Mouse (Mus musculus): ENCODE measurements around the gene Gng8.

Gng8 gene

GRCm38 (mm10) chr7:16907842-16908241, 16.3 kb downstream of the Gng8 start:
- DNase-seq (ENCODE audit: low read depth, low spot score): no peak

- no peak for DNase-seq (ENCODE audit: low read depth, low spot score)
These were observed 16.8 kb downstream of the Gng8 start for GRCm38 (mm10) chr7:16908367-16908766.

GRCm38 (mm10) chr7:16908859-16909258, 17.3 kb downstream of the Gng8 start:
- DNase-seq (ENCODE audit: low read depth, low spot score): no peak

- DNase-seq (ENCODE audit: low read depth, low spot score): no peak
These were observed 18.3 kb downstream of the Gng8 start for GRCm38 (mm10) chr7:16909909-16910308.

GRCm38 (mm10) chr7:16911904-16912303, 20.3 kb downstream of the Gng8 start:
- no peak for DNase-seq (ENCODE audit: low read depth, low spot score)

GRCm38 (mm10) chr7:16912360-16912759, 20.8 kb downstream of the Gng8 start:
- no peak for DNase-seq (ENCODE audit: low read depth, low spot score)

- DNase-seq (ENCODE audit: low read depth, low spot score): no peak
These were observed 22.3 kb downstream of the Gng8 start for GRCm38 (mm10) chr7:16913806-16914452.

- no peak for DNase-seq (ENCODE audit: low read depth, low spot score)
These were observed 23.1 kb downstream of the Gng8 start for GRCm38 (mm10) chr7:16914453-16915343.

GRCm38 (mm10) chr7:16915461-16916340, 24.1 kb downstream of the Gng8 start:
- no peak for DNase-seq (ENCODE audit: low read depth, low spot score)

- no peak for DNase-seq (ENCODE audit: low read depth, low spot score)
These were observed 25.0 kb downstream of the Gng8 start for GRCm38 (mm10) chr7:16916342-16917265.

GRCm38 (mm10) chr7:16917447-16917846, 25.9 kb downstream of the Gng8 start:
- DNase-seq (ENCODE audit: low read depth, low spot score): no peak

GRCm38 (mm10) chr7:16918014-16918413, 26.4 kb downstream of the Gng8 start:
- DNase-seq (ENCODE audit: low read depth, low spot score): no peak

GRCm38 (mm10) chr7:16918670-16919069, 27.1 kb downstream of the Gng8 start:
- DNase-seq (ENCODE audit: low read depth, low spot score): no peak

GRCm38 (mm10) chr7:16919395-16920149, 28.0 kb downstream of the Gng8 start:
- DNase-seq (ENCODE audit: low read depth, low spot score): no peak

GRCm38 (mm10) chr7:16920150-16920579, 28.6 kb downstream of the Gng8 start:
- no peak for DNase-seq (ENCODE audit: low read depth, low spot score)

- DNase-seq (ENCODE audit: low read depth, low spot score): no peak
These were observed 29.5 kb downstream of the Gng8 start for GRCm38 (mm10) chr7:16920818-16921791.

- DNase-seq (ENCODE audit: low read depth, low spot score): no peak
These were observed 30.3 kb downstream of the Gng8 start for GRCm38 (mm10) chr7:16921881-16922335.

GRCm38 (mm10) chr7:16922360-16922973, 30.9 kb downstream of the Gng8 start:
- no peak for DNase-seq (ENCODE audit: low read depth, low spot score)
